Mouse (Mus musculus): ENCODE results near the gene Gsx1.

The Gsx1 gene

DNA sequence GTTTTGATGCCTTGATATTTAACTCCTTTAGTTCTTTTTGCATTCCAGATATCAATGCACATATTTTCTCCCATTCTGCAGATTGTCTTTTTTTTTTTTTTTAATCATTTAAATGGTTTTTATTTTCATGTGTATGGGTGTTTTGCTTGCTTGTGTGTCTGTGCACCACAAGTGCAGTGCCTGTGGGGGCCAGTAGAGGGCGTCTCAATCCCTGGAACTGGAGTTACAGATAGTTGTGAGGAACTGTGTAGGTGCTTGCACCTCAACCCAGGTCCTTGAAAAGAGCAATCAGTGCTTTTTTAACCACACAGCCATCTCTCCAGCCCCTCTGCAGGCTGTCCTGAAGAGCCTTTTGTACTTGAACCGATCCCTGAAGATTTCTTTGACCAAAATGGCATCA, 20.0 kb downstream of the Gsx1 start:
- no peak for DNase-seq

DNA sequence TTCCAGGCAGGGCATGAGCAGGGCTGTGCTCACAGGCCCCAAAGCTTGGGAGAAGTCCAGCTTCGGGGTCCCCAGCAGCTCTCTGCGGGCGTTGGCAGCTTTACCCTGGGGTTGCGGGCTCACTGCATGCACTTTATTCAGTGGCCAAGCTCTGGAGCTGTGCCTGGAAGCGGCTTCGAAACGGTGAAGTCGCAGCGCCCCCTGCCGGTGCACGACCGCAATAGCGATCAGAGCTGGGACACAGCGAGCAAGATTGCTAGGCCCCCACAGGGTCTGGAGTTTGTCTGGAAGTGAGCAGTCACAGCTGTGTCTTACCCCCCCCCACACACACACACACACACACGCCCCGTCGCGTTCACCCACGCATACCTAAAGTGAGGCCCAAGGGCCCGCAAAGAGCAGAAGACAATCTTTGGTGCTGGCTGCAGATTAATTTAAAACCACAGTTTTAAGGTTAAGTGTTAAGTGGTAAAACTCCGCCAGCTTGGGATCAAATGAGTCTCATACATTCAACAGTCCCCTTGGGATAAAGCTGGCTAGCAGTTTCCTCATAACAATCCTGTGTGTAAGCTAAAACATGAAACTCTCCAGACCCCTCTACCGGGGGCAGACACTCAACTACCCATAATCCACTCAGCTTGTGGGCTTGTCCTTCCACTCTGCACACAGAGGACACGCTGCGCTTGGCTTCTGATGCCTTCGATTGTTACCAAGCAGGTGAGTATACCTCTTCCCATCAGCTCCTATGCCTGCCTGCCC, 39.0 kb downstream of the Gsx1 start:
- peak; percentile 88 for DNase-seq

DNA sequence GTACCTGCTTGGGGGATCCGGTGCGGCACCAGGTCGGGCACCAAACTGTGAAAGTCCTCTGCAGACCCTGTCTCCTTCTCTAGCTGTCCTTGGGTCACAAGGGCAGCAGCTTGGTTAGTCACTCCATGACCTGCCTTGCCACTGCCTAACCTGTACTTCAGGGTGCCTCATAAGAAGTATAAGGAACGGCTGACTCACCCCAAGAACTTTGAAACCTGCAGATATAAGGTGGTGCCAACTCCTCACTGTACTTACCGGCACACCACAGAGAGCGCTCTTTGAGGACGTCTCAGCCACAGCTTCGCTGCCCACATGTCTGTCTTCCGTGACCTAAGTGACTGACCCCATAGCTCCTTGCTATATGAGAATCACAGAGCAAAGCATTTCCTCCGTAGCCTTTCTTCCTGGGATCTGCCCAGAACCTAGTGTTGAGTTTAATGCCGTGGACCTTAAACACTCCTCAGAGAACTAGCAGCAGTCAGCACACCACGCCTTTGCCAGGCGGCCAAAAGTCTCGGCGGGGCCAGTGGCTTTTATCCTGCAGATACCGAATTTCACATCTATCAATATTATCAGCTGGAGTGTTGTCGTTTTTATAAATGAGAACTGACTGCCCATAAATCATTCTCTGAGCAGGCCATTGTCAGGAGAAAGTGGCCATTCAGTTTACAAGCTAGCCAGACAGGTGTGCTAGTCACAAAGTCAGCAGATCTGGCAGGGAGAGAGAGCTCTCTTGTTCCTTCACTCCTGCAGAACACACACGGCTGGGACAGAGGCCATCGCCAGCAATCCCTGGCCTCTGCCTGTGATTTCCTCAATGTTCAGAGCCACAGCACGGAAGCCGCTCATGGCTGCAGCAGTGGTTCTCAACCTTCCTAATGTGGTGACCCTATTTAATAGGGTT, 47.2 kb downstream of the Gsx1 start:
- DNase-seq: no peak
